Mouse (Mus musculus) small intestine, adult 2 months (tissue): ENCODE data around the gene Gm7971.
"Not testable (repeated sequence)": the region's sequence is repeated elsewhere in the genome, so short reads cannot be mapped to it uniquely, and the experiment has no call there.

Experiments
- CTCF ChIP-seq: fragments of 200-500 bp; IDR thresholded peaks from 2 replicates; pipeline ENCODE4 v1.5.1; 2012; ENCODE audit warnings: low read depth, mild to moderate bottlenecking, control low read depth, inconsistent platforms, low read length, moderate library complexity, mixed read lengths; ENCODE audit not compliant: insufficient replicate concordance, insufficient read length; ENCODE audit errors: extremely low read depth
- POLR2A ChIP-seq: fragments of 200-500 bp; IDR thresholded peaks from 2 replicates; pipeline ENCODE4 v1.6.1; 2012; ENCODE audit warnings: low read depth, mild to moderate bottlenecking, control low read depth, inconsistent platforms, low read length, moderate library complexity

GRCm38 (mm10) chr5:95594775-95595174 is at the start of gene Gm7971:
- TF ChIP-seq POLR2A, CTCF: not testable (repeated sequence)
